Mouse (Mus musculus) heart, postnatal 25 days (tissue): ENCODE measurements around the gene Ddx3x. TPM values are rescaled to one million over a fixed set of nuclear protein-coding genes. Genes with fewer than 3 reads are reported as not detected.
A peak's percentile ranks its signal among the peaks of the same experiment; 100 is the strongest.
"Not testable (repeated sequence)": the region's sequence is repeated elsewhere in the genome, so short reads cannot be mapped to it uniquely, and the experiment has no call there.

Experiments used
- DNase-seq: peaks from one replicate; pipeline ENCODE4 v3.0.0; 2022; ENCODE audit warnings: low spot score
- intact Hi-C: fragments of 180-260 bp; cut with DNase I; formaldehyde crosslinking; loops from one replicate; pipeline ENCODE4 v1.15.1; 2025
- total RNA-seq, 2 experiments: library from RNA; stranded (reverse); gene quantifications; 2 replicates each; pipeline ENCODE4 v1.2.3; 2021

Ddx3x gene
- total RNA-seq, 2 experiments from 2014 or later = 104 to 181 TPM

- intact Hi-C loops = no loop called here
- no peak for DNase-seq
Measured at GRCm38 (mm10) chrX:13278996-13279395, 1.8 kb upstream of the Ddx3x start.

- intact Hi-C loops = loop anchor here (2.0 to 5.0 kb wide), 6 partner anchors 37 to 377 kb away; no protein-coding TSS in a partner anchor
Measured at GRCm38 (mm10) chrX:13280037-13280408, 747 bp upstream of the Ddx3x start.

GRCm38 (mm10) chrX:13281329-13282088 is 739 bp downstream of the Ddx3x start:
- peak; percentile 54 for DNase-seq
- intact Hi-C loops = loop anchor here (2.0 to 5.0 kb wide), 6 partner anchors 39 to 376 kb away; no protein-coding TSS in a partner anchor

More at GRCm38 (mm10) chrX:13280037-13280408, 747 bp upstream of the Ddx3x start:
- DNase-seq = no peak

- intact Hi-C loops = loop anchor here (5.0 kb wide), 4 partner anchors 65 to 375 kb away; no protein-coding TSS in a partner anchor
- no peak for DNase-seq
Measured at GRCm38 (mm10) chrX:13282089-13282850, 1.5 kb downstream of the Ddx3x start.

- no peak for DNase-seq
- intact Hi-C loops = no loop called here
Measured at GRCm38 (mm10) chrX:13285772-13286171, 5.0 kb downstream of the Ddx3x start.

GRCm38 (mm10) chrX:13294505-13295228 is 13.9 kb downstream of the Ddx3x start:
- no peak for DNase-seq
- intact Hi-C loops = no loop called here

GRCm38 (mm10) chrX:13295229-13295571 is 14.4 kb downstream of the Ddx3x start:
- no peak for DNase-seq
- intact Hi-C loops = no loop called here

- intact Hi-C loops, DNase-seq: not testable (repeated sequence)
Measured at GRCm38 (mm10) chrX:13296241-13296640, 15.5 kb downstream of the Ddx3x start.

- intact Hi-C loops = no loop called here
- no peak for DNase-seq
Measured at GRCm38 (mm10) chrX:13306190-13306589, 25.4 kb downstream of the Ddx3x start.

- intact Hi-C loops = no loop called here
- no peak for DNase-seq
Measured at GRCm38 (mm10) chrX:13311396-13311795, 30.6 kb downstream of the Ddx3x start.

GRCm38 (mm10) chrX:13329611-13330010 is 48.8 kb downstream of the Ddx3x start:
- no peak for DNase-seq
- intact Hi-C loops = no loop called here

Other genes starting within 250 kb of the Ddx3x start
- gene Usp9x, start 209.5 kb upstream of the Ddx3x start, total RNA-seq = 100 to 1,000 TPM; 137 to 155 TPM
- gene Nyx, start 185.1 kb downstream of the Ddx3x start, total RNA-seq = under 1 TPM; 0.13 to 0.20 TPM